Mouse (Mus musculus): ENCODE measurements around the gene Isoc2b. TPM values are rescaled to one million over a fixed set of nuclear protein-coding genes. Genes with fewer than 3 reads are reported as not detected.
A peak's percentile ranks its signal among the peaks of the same experiment; 100 is the strongest.

Gene Isoc2b
- polyA plus RNA-seq, 2 experiments = 1.6 to 2.8 TPM

DNA sequence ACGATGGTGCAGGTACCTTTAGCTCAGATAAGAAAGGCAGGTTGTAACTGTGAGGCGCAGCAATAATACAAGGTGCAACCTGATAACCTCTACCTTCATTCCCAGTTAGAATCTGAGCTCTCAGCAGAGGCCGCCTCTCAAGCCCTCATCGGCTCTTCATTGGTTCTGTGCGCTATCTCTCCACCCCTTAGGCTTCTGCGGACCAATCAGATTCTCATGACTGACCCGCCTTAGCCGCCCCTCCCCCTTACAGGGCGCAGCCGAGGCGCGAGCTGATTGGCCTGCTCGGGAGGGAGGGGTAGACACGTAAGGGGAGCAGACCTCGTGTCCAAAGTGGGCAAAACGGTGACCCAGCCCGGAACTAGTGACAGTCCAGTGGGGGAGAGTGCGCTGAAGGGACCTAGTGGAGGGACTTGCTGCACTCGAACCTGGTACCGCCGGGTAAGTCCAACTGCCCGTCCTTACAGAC is 6.7 kb upstream of the Isoc2b start, which contains the start of gene Isoc2a:
Gene Isoc2a (plus strand): TSS at position 401 of the 469 bp plus-strand sequence.
- Histone ChIP-seq H3K9me3 (ENCODE audit: control insufficient read depth, low read length) (no peaks in the 10 kb centered on the region), H3K4me3 (ENCODE audit: insufficient read depth in 1 of 2, low read depth in 2 of 2, low read length in 2 of 2) (peak within 1 kb of the TSS; percentile 65 to 78), H3K36me3 (replicated peaks; ENCODE audit: control insufficient read depth, insufficient read depth, low read depth) (no peaks in the 10 kb centered on the region), H3K4me1 (replicated peaks; ENCODE audit: control insufficient read depth in 2 of 2, insufficient read depth in 2 of 2, low read length in 1 of 2) (peaks cover 21 to 28% of the 10 kb centered on the region in 2 experiments), H3K27me3 (ENCODE audit: control insufficient read depth, insufficient read depth, low read length) (no peaks in the 10 kb centered on the region), H3K9ac (replicated peaks) (peak within 1 kb of the TSS; percentile 66), H3K27ac (peak within 1 kb of the TSS; percentile 44), H3K4me2 (ENCODE audit: low read depth) (peak within 1 kb of the TSS; percentile 95)
- peak; percentile 98 for ATAC-seq (ENCODE audit: insufficient read depth)
- DNase-seq (ENCODE audit: low read depth in 3 of 3, low spot score in 3 of 3) = peak; percentile 87 to 91 (median 89)
- WGBS (ENCODE audit: insufficient replicate concordance) = under 1% methylated on average over 22 of the region's 22 CpGs
- no peak for TF ChIP-seq CTCF (IDR thresholded peaks at IDR 0.05; ENCODE audit: low read depth)
- TF ChIP-seq EP300 (IDR thresholded peaks at IDR 0.05; ENCODE audit: low read depth) = peak; percentile 43; the same call in 1 of the 2 replicates

DNA sequence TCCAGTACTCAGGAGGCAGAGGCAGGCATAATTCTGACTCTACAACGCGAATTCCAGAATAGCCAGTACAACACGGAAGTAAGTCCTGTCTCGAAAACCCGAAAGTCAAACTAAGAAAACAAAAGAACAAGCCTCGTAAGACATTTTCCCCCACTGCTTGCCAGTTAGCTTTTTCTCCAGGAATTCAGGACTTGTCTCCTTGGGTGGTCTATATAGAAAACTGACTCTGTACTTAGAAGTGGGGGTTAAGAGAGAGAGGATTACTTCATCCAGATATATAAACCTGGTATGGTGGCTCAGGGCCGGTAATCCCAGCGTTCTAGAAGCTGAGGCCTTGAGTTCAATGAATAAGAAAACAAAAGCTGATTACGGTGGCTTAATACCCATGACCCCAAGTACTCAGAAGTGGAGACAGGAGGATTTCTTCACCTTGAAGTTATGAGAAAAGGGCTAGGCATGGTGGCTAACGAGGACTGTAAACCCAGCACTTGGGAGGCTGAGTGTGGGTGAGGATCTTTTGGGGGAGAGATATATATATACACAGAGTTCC is 3.4 kb downstream of the Isoc2b start:
- H3K4me3 ChIP-seq (ENCODE audit: insufficient read depth in 1 of 2, low read depth in 2 of 2, low read length in 2 of 2) = peak overlapping the region; percentile 63 to 96
- ATAC-seq (ENCODE audit: insufficient read depth) (no peak), DNase-seq (ENCODE audit: low read depth in 3 of 3, low spot score in 3 of 3) (no peak)
- peak overlapping the region; percentile 73 for H3K9ac ChIP-seq (replicated peaks)
- peak overlapping the region; percentile 84 for H3K4me2 ChIP-seq (ENCODE audit: low read depth)
- no peak for TF ChIP-seq EP300 (IDR thresholded peaks at IDR 0.05; ENCODE audit: low read depth)
- no peak for TF ChIP-seq CTCF (IDR thresholded peaks at IDR 0.05; ENCODE audit: low read depth)
- H3K4me1 ChIP-seq (replicated peaks; ENCODE audit: control insufficient read depth in 2 of 2, insufficient read depth in 2 of 2, low read length in 1 of 2) = peaks cover 4 to 11% of the 10 kb centered on the region in 2 experiments; a peak in 3 of 4 replicates
- 35% methylated on average over 10 of the region's 10 CpGs for WGBS (ENCODE audit: insufficient replicate concordance)
- peak overlapping the region; percentile 0 for H3K27ac ChIP-seq
- no peaks in the 10 kb centered on the region for H3K36me3 ChIP-seq (replicated peaks; ENCODE audit: control insufficient read depth, insufficient read depth, low read depth)
- H3K27me3 ChIP-seq (ENCODE audit: control insufficient read depth, insufficient read depth, low read length) = no peaks in the 10 kb centered on the region
- no peaks in the 10 kb centered on the region for H3K9me3 ChIP-seq (ENCODE audit: control insufficient read depth, low read length)

GRCm38 (mm10) chr7:4865579-4866493 is 4.2 kb downstream of the Isoc2b start:
- H3K9me3 ChIP-seq (ENCODE audit: control insufficient read depth, low read length) = no peaks in the 10 kb centered on the region
- peak overlapping the region; percentile 73 for H3K9ac ChIP-seq (replicated peaks)
- H3K4me2 ChIP-seq (ENCODE audit: low read depth) = peak overlapping the region; percentile 84
- no peaks in the 10 kb centered on the region for H3K27me3 ChIP-seq (ENCODE audit: control insufficient read depth, insufficient read depth, low read length)
- peak overlapping the region; percentile 0; the same call in 1 of the 2 replicates for H3K27ac ChIP-seq
- peak overlapping the region; percentile 63 to 96 for H3K4me3 ChIP-seq (ENCODE audit: insufficient read depth in 1 of 2, low read depth in 2 of 2, low read length in 2 of 2)
- DNase-seq (ENCODE audit: low read depth in 3 of 3, low spot score in 3 of 3) (peak; percentile 98), ATAC-seq (ENCODE audit: insufficient read depth) (peak; percentile 100)
- TF ChIP-seq CTCF (IDR thresholded peaks at IDR 0.05; ENCODE audit: low read depth) = no peak
- TF ChIP-seq EP300 (IDR thresholded peaks at IDR 0.05; ENCODE audit: low read depth) = no peak
- WGBS (ENCODE audit: insufficient replicate concordance) = 4% methylated on average over 40 of the region's 40 CpGs
- H3K36me3 ChIP-seq (replicated peaks; ENCODE audit: control insufficient read depth, insufficient read depth, low read depth) = no peaks in the 10 kb centered on the region
- peaks cover 4 to 11% of the 10 kb centered on the region in 2 experiments; a peak in 3 of 4 replicates for H3K4me1 ChIP-seq (replicated peaks; ENCODE audit: control insufficient read depth in 2 of 2, insufficient read depth in 2 of 2, low read length in 1 of 2)

- TF ChIP-seq CTCF (IDR thresholded peaks at IDR 0.05; ENCODE audit: low read depth) (peak; percentile 76), EP300 (IDR thresholded peaks at IDR 0.05; ENCODE audit: low read depth) (no peak)
- no peaks in the 10 kb centered on the region for H3K36me3 ChIP-seq (replicated peaks; ENCODE audit: control insufficient read depth, insufficient read depth, low read depth)
- H3K9me3 ChIP-seq (ENCODE audit: control insufficient read depth, low read length) = no peaks in the 10 kb centered on the region
- 0 out of 2 replicates have a peak, but pooled peaks have one; percentile 24 for ATAC-seq (ENCODE audit: insufficient read depth)
- peaks cover 4 to 11% of the 10 kb centered on the region in 2 experiments; a peak in 3 of 4 replicates for H3K4me1 ChIP-seq (replicated peaks; ENCODE audit: control insufficient read depth in 2 of 2, insufficient read depth in 2 of 2, low read length in 1 of 2)
- no peaks in the 10 kb centered on the region for H3K27me3 ChIP-seq (ENCODE audit: control insufficient read depth, insufficient read depth, low read length)
- H3K9ac ChIP-seq (replicated peaks) = no peak overlapping the region
- 45% methylated on average over 5 of the region's 5 CpGs for WGBS (ENCODE audit: insufficient replicate concordance)
- H3K27ac ChIP-seq = no peak overlapping the region
- DNase-seq (ENCODE audit: low read depth in 3 of 3, low spot score in 3 of 3) = peak in 2 of 3 experiments; percentile 36 to 46
- peak overlapping the region; percentile 84 for H3K4me2 ChIP-seq (ENCODE audit: low read depth)
- peak overlapping the region; percentile 63 to 96; a peak in 3 of 4 replicates for H3K4me3 ChIP-seq (ENCODE audit: insufficient read depth in 1 of 2, low read depth in 2 of 2, low read length in 2 of 2)
Observed at GRCm38 (mm10) chr7:4865090-4865489, 5.0 kb downstream of the Isoc2b start.

All from liver, embryonic 14.5 days (tissue).